14 mouse cellular contexts compared by ENCODE assay signal in genomic region chr12:70783049-70783448, GRCm38 (mm10). TPM values are rescaled to one million over a fixed set of nuclear protein-coding genes. Genes with fewer than 3 reads are reported as not detected.
DNase-seq lines count a peak whose midpoint lies in the region; ATAC-seq and TF ChIP-seq lines count a peak whose summit lies in the region.
"Had no signal": no experiment of that assay in that cellular context is flagged by ENCODE, and none has a peak within 500 bp of the region (broad histone marks: within the 10 kb centered on the region; RNA-seq: fewer than 3 reads in every experiment).

No protein-coding gene starts in this region.

- no peak for TF ChIP-seq CTCF in testis, adult 2 months (IDR thresholded peaks at IDR 0.05; ENCODE audit: control insufficient read depth, insufficient read depth, insufficient replicate concordance, low read depth, low read length)

- H3K4me1 ChIP-seq in heart, embryonic 12.5 days (replicated peaks): peaks cover 33% of the 10 kb centered on the region
- peaks cover 4% of the 10 kb centered on the region; the same call in 1 of the 2 replicates for H3K4me1 ChIP-seq in testis, adult 2 months (ENCODE audit: control insufficient read depth, insufficient read depth, low read length)
- H3K4me1 ChIP-seq in limb, embryonic 12.5 days (replicated peaks): peaks cover 17% of the 10 kb centered on the region
- H3K4me1 ChIP-seq: liver, embryonic 15.5 days had no signal

- peak overlapping the region; percentile 49 for H3K4me2 ChIP-seq in heart, embryonic 12.5 days
- H3K4me2 ChIP-seq in limb, embryonic 12.5 days: peak overlapping the region; percentile 36
- H3K4me2 ChIP-seq: liver, embryonic 15.5 days had no signal

- WGBS in heart, embryonic 12.5 days: 60% methylated on average over 9 of the region's 9 CpGs
- WGBS in limb, embryonic 12.5 days: 35% methylated on average over 9 of the region's 9 CpGs

- ATAC-seq in heart, embryonic 12.5 days (ENCODE audit: insufficient number of reproducible peaks, low FRiP score): no peak
- ATAC-seq in limb, embryonic 12.5 days (ENCODE audit: insufficient number of reproducible peaks, insufficient read depth, low FRiP score, low TSS enrichment, low read depth): no peak
- no peak for ATAC-seq in CD4-positive, CD25-positive, alpha-beta regulatory T cell, adult 4 months

- H3K9me3 ChIP-seq in heart, embryonic 12.5 days (replicated peaks): no peaks in the 10 kb centered on the region
- H3K9me3 ChIP-seq in limb, embryonic 12.5 days: no peaks in the 10 kb centered on the region
- H3K9me3 ChIP-seq: liver, embryonic 15.5 days had no signal

- no peaks in the 10 kb centered on the region for H3K36me3 ChIP-seq in heart, embryonic 12.5 days
- H3K36me3 ChIP-seq in testis, adult 2 months (ENCODE audit: control insufficient read depth, insufficient read depth, low read length): no peaks in the 10 kb centered on the region
- H3K36me3 ChIP-seq in limb, embryonic 12.5 days: no peaks in the 10 kb centered on the region
- H3K36me3 ChIP-seq: liver, embryonic 15.5 days had no signal

- H3K27ac ChIP-seq in heart, embryonic 12.5 days (ENCODE audit: poor library complexity, severe bottlenecking): no peak overlapping the region
- no peak overlapping the region for H3K27ac ChIP-seq in testis, adult 2 months (ENCODE audit: control insufficient read depth, insufficient read depth, low read depth, low read length)
- no peak overlapping the region for H3K27ac ChIP-seq in limb, embryonic 12.5 days
- H3K27ac ChIP-seq: liver, embryonic 15.5 days had no signal

- no peak overlapping the region for H3K9ac ChIP-seq in heart, embryonic 12.5 days
- no peak overlapping the region for H3K9ac ChIP-seq in limb, embryonic 12.5 days (replicated peaks)
- H3K9ac ChIP-seq: liver, embryonic 15.5 days had no signal

- no peak overlapping the region for H3K4me3 ChIP-seq in heart, embryonic 12.5 days
- peak overlapping the region; percentile 18; the same call in 1 of the 2 replicates for H3K4me3 ChIP-seq in testis, adult 2 months (ENCODE audit: control insufficient read depth, low read depth, low read length)
- no peak overlapping the region for H3K4me3 ChIP-seq in limb, embryonic 12.5 days (replicated peaks)
- H3K4me3 ChIP-seq: liver, embryonic 15.5 days had no signal

- DNase-seq in heart, adult 8-10 months (ENCODE audit: low spot score): no peak
- DNase-seq in testis, postnatal 14 days (ENCODE audit: low spot score): no peak
- no peak for DNase-seq in left cerebral cortex, adult 11 months (ENCODE audit: low spot score)
- DNase-seq: adrenal gland, postnatal 10 days; cerebellum, postnatal 36 days; gastrocnemius, postnatal 36 days; kidney, postnatal 25 days; right cerebral cortex, postnatal 4 days; thymus, postnatal 36 days had no signal

- no peak for TF ChIP-seq POLR2A in testis, adult 2 months (IDR thresholded peaks at IDR 0.05; ENCODE audit: control insufficient read depth, low read depth, low read length)

- no peaks in the 10 kb centered on the region for H3K27me3 ChIP-seq in heart, embryonic 12.5 days (replicated peaks)
- no peaks in the 10 kb centered on the region; the same call in 1 of the 2 replicates for H3K27me3 ChIP-seq in testis, adult 2 months (ENCODE audit: control insufficient read depth, insufficient read depth, low read length)
- peaks cover 7% of the 10 kb centered on the region; the same call in 1 of the 2 replicates for H3K27me3 ChIP-seq in limb, embryonic 12.5 days

RNA-seq across cellular contexts. Expression of gene Frmd6, which starts 42.3 kb away (rescaled TPM):
- polyA plus RNA-seq in heart, embryonic 12.5 days (2016; fragmentation: Nextera tagmentation; extraction: Ambion mirVana): 29.4 and 29.6 TPM in 2 replicates
- 10 to 100 TPM; 28.6 to 35.3 (median 32.5) TPM for total RNA-seq in heart, adult 8-10 months (2022)
- polyA plus RNA-seq in testis, adult 2 months (2012; rRNA removed): 5.3 and 5.7 TPM in 2 replicates
- 75.1 and 75.2 TPM in 2 replicates for polyA plus RNA-seq in limb, embryonic 12.5 days (2016; fragmentation: Nextera tagmentation; extraction: Ambion mirVana)
- polyA plus RNA-seq in CD4-positive, CD25-positive, alpha-beta regulatory T cell, adult 4 months (2017; shearing (Covaris generic)): 10 to 100 TPM; 20.8 to 28.4 TPM
